Mouse (Mus musculus) heart, embryonic 11.5 days (tissue): ENCODE measurements at regions not wholly inside any gene's neighbourhood (a gene's known extent, or its start where the extent isn't known, plus 50 kb on each side); places are given as distances from the start of the nearest gene placed in this dataset.

Source experiments
- ATAC-seq: fragments of 200-750 bp; cut with Nextera tagmentation; replicated peaks from 2 replicates; pipeline ENCODE4 v1.8.0; 2017; ENCODE audit warnings: moderate library complexity; ENCODE audit not compliant: insufficient number of reproducible peaks, low FRiP score, low TSS enrichment
- H3K27ac ChIP-seq: fragments of 300-500 bp; sonication (generic); 2 replicates; pipeline ENCODE4 v1.5.1; 2014; ENCODE audit warnings: mild to moderate bottlenecking, low read depth, low read length
- H3K27me3 ChIP-seq: fragments of 300-500 bp; sonication (generic); 2 replicates; pipeline ENCODE4 v1.6.1; 2014; ENCODE audit warnings: mild to moderate bottlenecking, low read length, mixed read lengths; ENCODE audit not compliant: control insufficient read depth, insufficient read depth
- H3K36me3 ChIP-seq: fragments of 300-500 bp; sonication (generic); 2 replicates; pipeline ENCODE4 v1.6.1; 2014; ENCODE audit warnings: mild to moderate bottlenecking, low read length, moderate library complexity, mixed read lengths; ENCODE audit not compliant: control insufficient read depth, insufficient read depth
- H3K4me1 ChIP-seq: fragments of 300-500 bp; sonication (generic); 2 replicates; pipeline ENCODE4 v1.6.1; 2014; ENCODE audit warnings: low read length; ENCODE audit not compliant: control insufficient read depth, insufficient read depth
- H3K4me2 ChIP-seq: fragments of 300-500 bp; sonication (generic); 2 replicates; pipeline ENCODE4 v1.6.1; 2014; ENCODE audit warnings: mild to moderate bottlenecking, moderate library complexity
- H3K4me3 ChIP-seq: fragments of 300-500 bp; sonication (generic); 2 replicates; pipeline ENCODE4 v1.5.1; 2014; ENCODE audit warnings: low read depth, low read length
- H3K9ac ChIP-seq: fragments of 300-500 bp; sonication (generic); 2 replicates; pipeline ENCODE4 v1.6.1; 2014; ENCODE audit warnings: mild to moderate bottlenecking, low read depth, low read length, moderate library complexity
- H3K9me3 ChIP-seq: fragments of 300-500 bp; sonication (generic); replicated peaks from 2 replicates; pipeline ENCODE4 v1.6.1; 2016; ENCODE audit warnings: low read length; ENCODE audit not compliant: control insufficient read depth
- whole genome bisulfite sequencing: fragments of 180-500 bp; shearing (Covaris S2); extraction: QIAGEN DNeasy Blood & Tissue Kit; methylation state at CpG from one replicate; pipeline ENCODE4 v1.1.7; 2014; ENCODE audit not compliant: insufficient replicate concordance; 5-methylcytosine and 5-hydroxymethylcytosine counted together

DNA sequence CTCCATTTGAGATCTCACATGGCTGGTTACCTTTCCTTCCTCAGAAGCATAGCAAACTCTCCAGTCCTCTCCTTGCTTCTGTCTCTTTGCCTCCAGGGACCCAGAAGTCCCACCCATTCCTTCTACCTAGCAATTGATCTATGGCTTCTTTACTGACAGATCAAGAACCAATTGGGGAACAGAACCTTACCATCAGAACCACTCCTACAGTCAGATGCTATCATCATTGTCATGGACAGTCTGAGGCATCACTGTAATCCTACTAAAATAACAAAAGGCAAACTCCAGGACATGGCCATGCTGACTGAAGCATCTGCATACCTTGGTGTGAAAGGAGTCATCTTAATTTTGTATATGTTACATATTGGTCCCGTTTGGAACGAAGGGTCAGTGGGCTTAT is 401.9 kb upstream of the Ubash3b start:
- Histone ChIP-seq H3K27me3 (no peaks in the 10 kb centered on the region), H3K27ac (no peak overlapping the region), H3K4me2 (no peak overlapping the region), H3K9me3 (no peaks in the 10 kb centered on the region), H3K4me3 (no peak overlapping the region), H3K4me1 (no peaks in the 10 kb centered on the region), H3K9ac (no peak overlapping the region), H3K36me3 (no peaks in the 10 kb centered on the region)
- WGBS, result 80% methylated on average over 2 of the region's 2 CpGs
- ATAC-seq, result no peak

DNA sequence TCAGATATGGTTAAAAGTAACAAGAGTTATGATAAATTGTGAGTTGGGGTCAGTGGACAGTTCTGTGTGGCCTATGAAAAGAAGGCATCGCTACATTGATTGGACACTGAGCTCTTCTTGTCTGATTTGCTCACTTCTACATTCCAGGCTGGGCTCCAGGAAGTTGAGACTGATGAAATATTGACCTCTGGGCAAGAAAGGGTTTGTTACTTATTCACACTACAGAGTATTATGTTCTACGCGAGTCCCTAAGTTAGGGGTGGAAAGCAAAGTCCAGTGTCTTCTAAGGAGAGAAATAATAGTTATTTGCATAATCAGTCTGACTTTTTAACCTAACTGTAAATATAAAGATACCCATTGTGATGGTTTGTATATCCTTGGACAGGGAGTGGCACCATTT is 397.0 kb upstream of the Ubash3b start:
- Histone ChIP-seq H3K4me2 (no peak overlapping the region), H3K27me3 (no peaks in the 10 kb centered on the region), H3K27ac (no peak overlapping the region), H3K36me3 (no peaks in the 10 kb centered on the region), H3K9ac (no peak overlapping the region), H3K4me3 (no peak overlapping the region), H3K4me1 (no peaks in the 10 kb centered on the region), H3K9me3 (no peaks in the 10 kb centered on the region)
- 87% methylated on average over 3 of the region's 3 CpGs for WGBS
- ATAC-seq, result no peak

DNA sequence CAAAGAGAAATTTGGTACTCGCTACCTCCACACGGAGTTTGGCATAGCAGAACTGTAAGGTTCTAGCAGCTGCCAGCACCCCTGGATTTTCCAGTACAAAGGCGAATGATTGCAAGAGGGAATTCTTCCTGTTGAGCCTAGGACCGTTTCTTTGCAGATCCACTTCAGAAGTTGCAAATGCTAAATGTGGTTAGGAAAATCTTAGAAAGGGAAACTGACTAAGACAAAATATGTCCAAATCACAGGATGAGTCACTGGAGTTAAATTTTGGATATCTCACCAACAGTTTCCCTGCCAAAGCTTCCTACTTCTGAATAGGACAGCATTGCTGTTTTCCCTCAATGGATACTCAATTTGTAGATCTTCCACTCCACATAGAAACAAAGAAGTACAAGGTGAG is 395.4 kb upstream of the Ubash3b start:
- WGBS, result 79% methylated on average over 4 of the region's 4 CpGs
- no peak overlapping the region for H3K4me2 ChIP-seq
- H3K4me3 ChIP-seq, result no peak overlapping the region
- H3K9ac ChIP-seq, result no peak overlapping the region
- ATAC-seq, result no peak
- H3K4me1 ChIP-seq, result no peaks in the 10 kb centered on the region
- no peaks in the 10 kb centered on the region for H3K36me3 ChIP-seq
- H3K27me3 ChIP-seq, result no peaks in the 10 kb centered on the region
- H3K27ac ChIP-seq, result no peak overlapping the region
- no peaks in the 10 kb centered on the region for H3K9me3 ChIP-seq

DNA sequence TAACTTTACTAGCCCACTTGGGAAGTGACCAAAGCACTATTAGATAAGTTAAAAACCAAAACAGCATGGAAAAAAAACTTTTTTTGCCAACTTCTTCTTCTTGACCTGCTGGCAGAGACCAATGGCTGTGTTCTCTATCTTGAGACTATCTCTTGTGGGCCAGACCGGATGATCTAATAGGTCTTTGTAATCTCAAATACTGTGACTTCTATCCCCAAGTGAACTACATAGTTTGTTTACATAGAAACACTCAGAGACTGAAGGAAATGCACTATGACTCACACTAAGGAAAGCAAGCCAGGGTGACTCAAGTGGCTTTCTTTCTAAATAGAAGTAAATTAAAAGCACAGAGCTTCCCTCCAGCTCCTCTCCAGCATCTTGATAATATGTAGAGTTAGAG is 384.3 kb upstream of the Ubash3b start:
- Histone ChIP-seq H3K9ac (no peak overlapping the region), H3K4me3 (no peak overlapping the region), H3K27ac (no peak overlapping the region), H3K27me3 (no peaks in the 10 kb centered on the region), H3K36me3 (no peaks in the 10 kb centered on the region), H3K4me2 (no peak overlapping the region), H3K4me1 (no peaks in the 10 kb centered on the region), H3K9me3 (no peaks in the 10 kb centered on the region)
- WGBS, result 51% methylated on average over 1 of the region's 1 CpGs
- no peak for ATAC-seq

DNA sequence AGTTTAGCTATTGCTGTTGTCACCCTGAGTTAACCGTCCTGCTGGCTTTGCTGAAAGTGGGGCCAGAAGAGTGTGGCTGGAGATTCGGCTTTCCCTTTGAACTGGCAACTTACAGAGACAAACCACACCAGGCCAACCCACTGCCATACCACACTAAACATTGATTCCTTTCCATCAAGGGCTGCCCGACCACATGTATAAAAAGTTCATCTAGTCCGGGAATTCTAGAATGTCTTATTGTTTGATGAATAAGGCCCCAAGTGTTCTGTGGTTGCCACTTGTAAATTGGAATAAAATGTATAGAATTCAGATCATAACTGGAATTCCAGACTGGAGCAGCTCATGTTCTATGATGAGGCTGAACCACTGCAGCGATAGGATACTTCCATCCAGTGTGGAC is 381.0 kb upstream of the Ubash3b start:
- WGBS, result 74% methylated on average over 5 of the region's 5 CpGs
- Histone ChIP-seq H3K4me2 (no peak overlapping the region), H3K9me3 (no peaks in the 10 kb centered on the region), H3K9ac (no peak overlapping the region), H3K27ac (no peak overlapping the region), H3K27me3 (no peaks in the 10 kb centered on the region), H3K4me1 (no peaks in the 10 kb centered on the region), H3K4me3 (no peak overlapping the region), H3K36me3 (no peaks in the 10 kb centered on the region)
- no peak for ATAC-seq

DNA sequence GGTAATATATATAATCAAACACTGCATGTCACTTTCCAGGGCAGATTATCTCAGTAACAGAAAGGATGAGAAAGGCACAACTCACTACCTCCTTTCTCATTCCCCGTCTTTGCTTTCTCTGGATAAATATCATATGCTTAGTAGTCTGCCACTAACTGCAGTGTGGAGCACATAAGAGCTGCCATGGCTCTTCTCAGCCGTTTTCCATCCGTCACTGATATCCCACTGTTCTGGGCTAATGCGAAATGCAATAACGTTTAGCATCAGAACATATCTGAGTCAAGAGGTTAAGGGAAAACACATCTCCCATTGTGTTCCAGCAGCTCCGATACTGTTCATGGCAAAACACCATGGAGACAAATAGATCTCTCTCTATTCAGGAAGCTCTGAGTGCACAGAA is 379.8 kb upstream of the Ubash3b start:
- H3K4me2 ChIP-seq, result no peak overlapping the region
- H3K4me3 ChIP-seq, result no peak overlapping the region
- H3K27ac ChIP-seq, result no peak overlapping the region
- no peaks in the 10 kb centered on the region for H3K27me3 ChIP-seq
- H3K4me1 ChIP-seq, result no peaks in the 10 kb centered on the region
- WGBS, result 65% methylated on average over 6 of the region's 6 CpGs
- H3K9me3 ChIP-seq, result no peaks in the 10 kb centered on the region
- ATAC-seq, result no peak
- H3K9ac ChIP-seq, result no peak overlapping the region
- H3K36me3 ChIP-seq, result no peaks in the 10 kb centered on the region

DNA sequence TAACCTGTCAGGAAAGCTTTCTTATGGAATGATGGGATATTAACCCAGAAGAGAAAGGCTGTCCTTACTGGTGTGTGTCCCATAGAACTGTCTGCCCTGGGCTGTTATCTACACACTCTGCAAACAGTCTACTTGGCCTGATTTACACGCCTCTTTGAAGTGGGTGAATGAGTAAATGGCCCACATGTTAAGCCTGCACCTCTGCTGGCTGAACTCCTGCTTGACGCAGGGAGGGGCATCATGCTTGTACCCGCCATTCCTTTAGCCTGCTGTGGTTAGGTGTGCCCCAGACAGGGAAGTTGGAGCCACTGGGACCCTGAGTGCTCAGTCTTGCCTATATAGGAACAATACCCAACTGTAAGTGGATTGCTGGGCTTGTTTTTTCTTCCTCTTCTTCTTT is 371.3 kb upstream of the Ubash3b start:
- Histone ChIP-seq H3K9me3 (no peaks in the 10 kb centered on the region), H3K9ac (no peak overlapping the region), H3K4me3 (no peak overlapping the region), H3K36me3 (no peaks in the 10 kb centered on the region), H3K27ac (0 out of 2 replicates have a peak overlapping the region, but pooled peaks have one; percentile 29), H3K4me1 (peaks cover 14% of the 10 kb centered on the region), H3K4me2 (peak overlapping the region; percentile 32; the same call in 1 of the 2 replicates), H3K27me3 (no peaks in the 10 kb centered on the region)
- WGBS, result 43% methylated on average over 3 of the region's 3 CpGs
- ATAC-seq, result 0 out of 2 replicates have a peak, but pooled peaks have one; percentile 55

DNA sequence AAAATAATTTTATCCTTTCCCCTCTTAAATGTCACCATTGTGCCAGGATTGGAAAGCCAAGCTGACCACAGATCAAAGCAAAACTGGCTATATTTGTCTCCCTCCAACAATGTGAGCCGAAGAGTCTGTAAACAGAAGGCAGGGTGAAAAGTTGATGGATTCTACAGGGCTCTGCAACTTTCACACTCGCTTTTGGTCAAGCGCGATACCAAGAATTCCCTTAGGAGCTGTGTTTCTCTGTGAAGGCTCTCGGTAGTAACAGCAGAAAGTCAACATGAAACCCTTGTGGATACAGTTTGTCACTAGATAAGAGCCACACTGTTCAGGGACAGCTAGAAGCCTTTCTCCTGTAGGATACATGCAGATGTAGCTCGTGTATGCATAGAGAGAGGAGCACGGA is 370.8 kb upstream of the Ubash3b start:
- Histone ChIP-seq H3K4me3 (no peak overlapping the region), H3K27me3 (no peaks in the 10 kb centered on the region), H3K9me3 (no peaks in the 10 kb centered on the region), H3K4me2 (peak overlapping the region; percentile 32), H3K27ac (0 out of 2 replicates have a peak overlapping the region, but pooled peaks have one; percentile 29), H3K9ac (no peak overlapping the region), H3K36me3 (no peaks in the 10 kb centered on the region), H3K4me1 (peaks cover 14% of the 10 kb centered on the region)
- WGBS, result 50% methylated on average over 7 of the region's 7 CpGs
- ATAC-seq, result no peak

DNA sequence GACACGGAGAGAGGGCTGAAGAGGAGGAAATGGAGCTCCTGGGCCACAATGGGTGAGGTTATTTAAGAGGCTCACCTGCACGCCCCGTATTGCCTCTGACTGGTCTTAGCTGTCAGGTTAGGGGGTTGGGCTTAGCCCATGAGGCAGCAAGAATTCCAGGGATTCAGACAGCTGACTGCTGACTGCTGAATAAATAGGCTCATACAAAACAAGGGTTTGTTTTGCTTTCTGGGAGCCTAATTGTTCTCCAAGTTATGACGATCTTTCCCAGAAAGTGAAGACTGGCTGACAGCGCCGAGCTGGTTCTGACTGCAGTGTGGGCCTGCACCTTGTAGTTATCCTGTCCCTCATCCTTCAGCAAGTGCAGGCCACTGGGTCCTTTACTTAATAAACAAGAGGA is 370.1 kb upstream of the Ubash3b start:
- peaks cover 14% of the 10 kb centered on the region for H3K4me1 ChIP-seq

More for the DNA sequence above, 370.1 kb upstream of the Ubash3b start:
- ATAC-seq, result no peak
- H3K9me3 ChIP-seq, result no peaks in the 10 kb centered on the region
- no peaks in the 10 kb centered on the region for H3K36me3 ChIP-seq
- no peak overlapping the region for H3K9ac ChIP-seq
- H3K27me3 ChIP-seq, result no peaks in the 10 kb centered on the region
- H3K4me2 ChIP-seq, result no peak overlapping the region
- 69% methylated on average over 6 of the region's 6 CpGs for WGBS
- H3K4me3 ChIP-seq, result no peak overlapping the region
- H3K27ac ChIP-seq, result no peak overlapping the region
